Mouse (Mus musculus): ENCODE results near the gene Mfsd4a. TPM values are rescaled to one million over a fixed set of nuclear protein-coding genes. Genes with fewer than 3 reads are reported as not detected.

The Mfsd4a gene
- polyA plus RNA-seq, 1 experiment from 2014 or later = 8.5 TPM

DNA sequence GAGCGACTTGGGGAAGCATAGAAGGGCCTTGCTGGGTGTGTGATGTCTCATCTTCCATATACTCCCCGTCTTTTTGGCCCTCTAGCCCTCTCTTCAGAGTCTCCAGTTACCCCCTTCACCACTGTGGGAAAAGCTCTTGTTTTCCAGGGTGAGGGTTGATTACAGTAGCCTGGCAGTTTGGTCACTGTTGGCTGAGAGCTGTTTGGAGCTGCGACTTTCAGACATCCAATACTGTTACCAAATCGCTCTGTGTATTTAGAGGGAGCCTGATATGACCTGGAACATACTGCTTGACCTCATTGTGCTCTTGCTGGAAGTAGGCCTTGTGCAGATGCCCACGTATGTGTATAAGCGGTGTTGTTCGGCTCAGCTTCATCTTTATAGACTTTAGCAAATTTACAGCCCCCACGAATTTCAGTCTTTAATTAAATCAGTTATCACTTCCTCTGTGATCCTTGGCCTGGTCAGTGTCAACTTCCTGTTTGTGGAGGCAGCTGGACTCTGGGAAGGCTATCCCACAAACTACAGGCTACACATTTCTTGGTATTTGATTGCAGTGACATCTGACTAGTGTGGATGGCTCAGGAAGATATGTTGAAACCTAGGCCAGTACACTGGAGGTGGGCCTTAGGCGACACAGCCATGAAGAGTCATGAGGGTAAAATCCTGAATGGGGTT is 77.6 kb downstream of the Mfsd4a start:
- H3K9ac ChIP-seq (replicated peaks; ENCODE audit: low read depth, low read length) = no peak overlapping the region
- WGBS = 87% methylated on average over 9 of the region's 9 CpGs

DNA sequence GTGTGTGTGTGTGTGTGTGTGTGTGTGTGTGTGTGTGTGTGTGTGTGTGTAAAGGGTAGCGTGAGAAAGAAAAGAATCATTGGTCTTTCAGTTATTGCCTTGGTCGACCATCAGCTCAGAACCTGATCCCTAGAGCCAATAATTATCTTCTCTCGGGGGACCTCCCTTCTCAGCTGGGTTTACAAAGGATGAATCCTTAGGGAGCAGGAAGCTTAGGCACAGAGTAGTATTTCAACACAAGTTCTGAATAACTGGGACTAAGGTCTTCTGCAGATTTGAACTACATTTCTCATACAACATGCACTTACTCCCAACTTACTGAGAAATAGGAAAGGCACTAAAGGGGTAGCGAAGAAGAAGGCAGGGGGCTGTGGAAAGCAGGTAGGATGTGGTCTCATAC is 78.4 kb downstream of the Mfsd4a start:
- WGBS = 65% methylated on average over 4 of the region's 4 CpGs
- no peak overlapping the region for H3K27ac ChIP-seq (ENCODE audit: low read depth, low read length)
- no peak overlapping the region for H3K4me2 ChIP-seq (ENCODE audit: low read depth, low read length)
- no peak overlapping the region for H3K9ac ChIP-seq (replicated peaks; ENCODE audit: low read depth, low read length)
- no peak for ATAC-seq (ENCODE audit: low read depth)
- H3K9me3 ChIP-seq (ENCODE audit: control insufficient read depth, low read length) = no peaks in the 10 kb centered on the region
- H3K36me3 ChIP-seq (ENCODE audit: control insufficient read depth, insufficient read depth, low read length) = no peaks in the 10 kb centered on the region
- no peaks in the 10 kb centered on the region for H3K4me1 ChIP-seq (ENCODE audit: control insufficient read depth, insufficient read depth, low read length)
- no peak overlapping the region for H3K4me3 ChIP-seq (ENCODE audit: low read depth, low read length)
- H3K27me3 ChIP-seq (ENCODE audit: control insufficient read depth, insufficient read depth, low read length) = no peaks in the 10 kb centered on the region

More for the DNA sequence above, 77.6 kb downstream of the Mfsd4a start:
- Histone ChIP-seq H3K4me1 (ENCODE audit: control insufficient read depth, insufficient read depth, low read length) (no peaks in the 10 kb centered on the region), H3K27ac (ENCODE audit: low read depth, low read length) (no peak overlapping the region), H3K4me2 (ENCODE audit: low read depth, low read length) (no peak overlapping the region), H3K4me3 (ENCODE audit: low read depth, low read length) (no peak overlapping the region), H3K36me3 (ENCODE audit: control insufficient read depth, insufficient read depth, low read length) (no peaks in the 10 kb centered on the region), H3K27me3 (ENCODE audit: control insufficient read depth, insufficient read depth, low read length) (no peaks in the 10 kb centered on the region), H3K9me3 (ENCODE audit: control insufficient read depth, low read length) (no peaks in the 10 kb centered on the region)
- ATAC-seq (ENCODE audit: low read depth) = no peak

DNA sequence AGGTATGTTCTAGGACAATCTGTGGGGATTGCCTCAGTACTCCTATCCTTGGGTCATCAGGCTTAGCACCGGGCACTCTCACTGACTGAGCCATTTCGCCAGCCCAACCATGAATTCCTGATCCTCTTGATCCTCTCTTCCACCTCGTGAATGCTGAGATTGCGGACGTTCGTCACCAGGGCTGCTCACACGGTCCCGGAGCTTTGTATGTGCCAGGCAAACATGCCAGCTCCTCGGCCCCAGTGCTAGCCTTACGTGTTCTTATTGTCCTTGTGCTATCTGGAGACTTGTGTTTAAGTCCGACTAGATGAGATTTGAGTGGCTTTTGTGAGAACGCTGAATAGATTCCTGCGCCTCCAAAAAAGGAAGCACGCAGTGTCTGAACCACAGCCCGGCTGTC is 80.4 kb downstream of the Mfsd4a start:
- no peak overlapping the region for H3K4me2 ChIP-seq (ENCODE audit: low read depth, low read length)
- ATAC-seq (ENCODE audit: low read depth) = no peak
- no peaks in the 10 kb centered on the region for H3K4me1 ChIP-seq (ENCODE audit: control insufficient read depth, insufficient read depth, low read length)
- no peak overlapping the region for H3K27ac ChIP-seq (ENCODE audit: low read depth, low read length)
- WGBS = 77% methylated on average over 15 of the region's 15 CpGs
- no peaks in the 10 kb centered on the region for H3K36me3 ChIP-seq (ENCODE audit: control insufficient read depth, insufficient read depth, low read length)
- no peak overlapping the region for H3K9ac ChIP-seq (replicated peaks; ENCODE audit: low read depth, low read length)
- H3K27me3 ChIP-seq (ENCODE audit: control insufficient read depth, insufficient read depth, low read length) = no peaks in the 10 kb centered on the region
- H3K9me3 ChIP-seq (ENCODE audit: control insufficient read depth, low read length) = no peaks in the 10 kb centered on the region
- H3K4me3 ChIP-seq (ENCODE audit: low read depth, low read length) = no peak overlapping the region

DNA sequence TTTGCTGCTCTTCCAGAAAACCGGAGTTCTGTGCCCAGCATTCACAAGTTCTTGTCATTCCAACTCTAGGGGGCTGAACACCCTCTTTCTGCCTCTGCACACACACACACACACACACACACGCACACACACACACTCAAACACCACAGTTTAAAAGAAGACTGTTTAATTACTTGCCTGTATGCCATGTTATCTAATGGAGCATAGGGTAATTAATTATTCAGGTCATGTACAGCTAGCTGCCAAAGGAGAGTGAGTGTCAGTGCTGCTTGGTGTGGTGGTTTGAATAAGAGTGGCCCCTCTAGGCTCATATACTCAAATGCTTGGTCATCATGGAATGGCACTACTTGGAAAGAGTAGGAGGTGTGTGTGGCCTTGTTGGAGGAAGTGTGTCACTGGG is 84.1 kb downstream of the Mfsd4a start:
- H3K4me1 ChIP-seq (ENCODE audit: control insufficient read depth, insufficient read depth, low read length) = no peaks in the 10 kb centered on the region
- no peak overlapping the region for H3K4me3 ChIP-seq (ENCODE audit: low read depth, low read length)
- no peaks in the 10 kb centered on the region for H3K9me3 ChIP-seq (ENCODE audit: control insufficient read depth, low read length)
- no peak overlapping the region for H3K4me2 ChIP-seq (ENCODE audit: low read depth, low read length)
- no peaks in the 10 kb centered on the region for H3K36me3 ChIP-seq (ENCODE audit: control insufficient read depth, insufficient read depth, low read length)
- no peak overlapping the region for H3K27ac ChIP-seq (ENCODE audit: low read depth, low read length)
- no peak for ATAC-seq (ENCODE audit: low read depth)
- no peaks in the 10 kb centered on the region for H3K27me3 ChIP-seq (ENCODE audit: control insufficient read depth, insufficient read depth, low read length)
- H3K9ac ChIP-seq (replicated peaks; ENCODE audit: low read depth, low read length) = no peak overlapping the region
- 74% methylated on average over 2 of the region's 2 CpGs for WGBS

DNA sequence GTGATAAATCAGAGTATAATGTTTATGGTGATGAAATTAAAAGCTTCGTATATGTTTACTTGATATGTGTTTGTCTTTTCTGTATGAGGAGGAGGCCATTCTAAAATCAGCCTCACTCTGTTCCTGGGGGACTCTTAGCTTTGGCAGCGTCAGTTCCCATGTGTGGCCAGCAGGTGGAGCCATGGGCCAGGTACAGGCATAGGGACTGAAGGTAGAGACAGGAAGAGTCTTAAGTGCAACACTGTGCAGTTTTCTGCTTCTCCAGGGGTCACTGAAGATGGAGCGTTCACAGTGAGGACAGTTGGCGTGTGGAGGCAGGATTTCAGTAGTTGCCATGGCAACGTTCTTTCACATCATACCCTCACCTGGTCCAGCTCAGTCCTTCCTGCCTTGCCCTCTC is 85.0 kb downstream of the Mfsd4a start:
- Histone ChIP-seq H3K36me3 (ENCODE audit: control insufficient read depth, insufficient read depth, low read length) (no peaks in the 10 kb centered on the region), H3K4me1 (ENCODE audit: control insufficient read depth, insufficient read depth, low read length) (no peaks in the 10 kb centered on the region), H3K9ac (replicated peaks; ENCODE audit: low read depth, low read length) (no peak overlapping the region), H3K27me3 (ENCODE audit: control insufficient read depth, insufficient read depth, low read length) (no peaks in the 10 kb centered on the region), H3K27ac (ENCODE audit: low read depth, low read length) (no peak overlapping the region), H3K4me2 (ENCODE audit: low read depth, low read length) (no peak overlapping the region), H3K9me3 (ENCODE audit: control insufficient read depth, low read length) (no peaks in the 10 kb centered on the region), H3K4me3 (ENCODE audit: low read depth, low read length) (no peak overlapping the region)
- ATAC-seq (ENCODE audit: low read depth) = peak; percentile 74
- 10% methylated on average over 5 of the region's 5 CpGs for WGBS

DNA sequence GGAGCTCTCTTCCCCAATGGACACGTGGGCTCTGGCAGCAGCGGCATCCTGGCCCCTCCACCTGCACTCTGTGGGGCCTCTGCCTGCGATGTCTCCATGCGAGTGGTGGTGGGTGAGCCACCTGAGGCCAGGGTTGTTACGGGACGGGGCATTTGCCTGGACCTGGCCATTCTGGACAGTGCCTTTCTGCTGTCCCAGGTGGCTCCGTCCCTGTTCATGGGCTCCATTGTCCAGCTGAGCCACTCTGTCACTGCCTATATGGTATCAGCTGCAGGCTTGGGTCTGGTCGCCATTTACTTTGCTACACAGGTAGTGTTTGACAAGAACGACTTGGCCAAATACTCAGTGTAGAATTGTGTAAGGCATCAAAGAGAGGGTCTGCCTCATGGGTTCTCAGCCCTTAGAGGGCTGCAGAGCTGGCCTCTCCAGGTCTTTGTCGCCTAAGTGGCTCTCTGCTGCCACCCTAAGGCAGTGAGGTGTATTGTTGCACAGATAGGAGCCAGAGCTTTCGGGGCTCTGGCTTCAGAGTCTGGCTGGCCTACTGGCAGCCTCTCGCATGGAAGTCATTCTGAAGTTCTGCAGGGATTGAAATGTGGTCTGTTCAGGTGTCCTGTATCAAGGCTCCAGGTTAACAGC is 86.4 kb downstream of the Mfsd4a start:
- Histone ChIP-seq H3K9me3 (ENCODE audit: control insufficient read depth, low read length) (no peaks in the 10 kb centered on the region), H3K4me2 (ENCODE audit: low read depth, low read length) (no peak overlapping the region), H3K9ac (replicated peaks; ENCODE audit: low read depth, low read length) (no peak overlapping the region), H3K4me1 (ENCODE audit: control insufficient read depth, insufficient read depth, low read length) (no peaks in the 10 kb centered on the region), H3K27ac (ENCODE audit: low read depth, low read length) (no peak overlapping the region), H3K4me3 (ENCODE audit: low read depth, low read length) (no peak overlapping the region), H3K36me3 (ENCODE audit: control insufficient read depth, insufficient read depth, low read length) (no peaks in the 10 kb centered on the region), H3K27me3 (ENCODE audit: control insufficient read depth, insufficient read depth, low read length) (no peaks in the 10 kb centered on the region)
- ATAC-seq (ENCODE audit: low read depth) = peak; percentile 73; the same call in 1 of the 2 replicates
- 50% methylated on average over 12 of the region's 12 CpGs for WGBS

DNA sequence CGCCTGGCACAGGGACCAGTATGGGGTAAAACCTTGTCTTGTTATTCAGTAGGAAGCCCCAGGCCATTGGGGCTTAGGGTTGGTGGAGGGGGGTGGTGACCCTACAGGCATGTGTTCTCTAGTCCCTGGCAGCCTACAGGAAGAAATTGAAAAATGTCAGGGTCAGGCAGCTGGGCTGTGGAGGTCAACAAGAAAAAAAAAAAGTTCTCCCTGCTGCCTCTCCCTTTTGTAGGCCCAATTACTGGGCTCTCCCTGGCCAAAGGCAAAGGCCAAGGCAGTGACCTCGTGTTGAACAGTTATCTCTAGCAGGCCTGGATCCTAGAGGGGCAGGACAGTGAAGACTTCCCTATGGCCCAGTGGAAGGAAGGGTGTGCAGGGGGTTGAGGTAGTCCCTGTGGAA is 87.4 kb downstream of the Mfsd4a start:
- no peak for ATAC-seq (ENCODE audit: low read depth)
- WGBS = 33% methylated on average over 2 of the region's 2 CpGs

DNA sequence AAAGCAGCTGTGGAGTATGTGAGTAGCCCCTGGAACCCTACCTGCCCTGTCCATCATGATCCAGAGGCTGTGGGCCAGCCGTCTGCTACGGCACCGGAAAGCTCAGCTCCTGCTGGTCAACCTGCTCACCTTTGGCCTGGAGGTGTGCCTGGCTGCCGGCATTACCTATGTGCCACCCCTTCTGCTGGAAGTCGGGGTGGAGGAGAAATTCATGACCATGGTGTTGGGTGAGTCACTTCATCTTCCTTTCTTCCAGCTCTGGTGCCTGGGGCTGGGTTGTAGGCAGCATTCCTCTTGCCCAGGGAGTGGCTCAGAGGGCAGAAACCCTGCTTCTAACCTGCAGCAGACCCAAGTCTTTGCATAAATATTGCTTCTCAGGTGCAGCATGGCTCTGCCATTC is 91.0 kb downstream of the Mfsd4a start:
- 89% methylated on average over 5 of the region's 5 CpGs for WGBS
- H3K27me3 ChIP-seq (ENCODE audit: control insufficient read depth, insufficient read depth, low read length) = no peaks in the 10 kb centered on the region

More for the DNA sequence above, 87.4 kb downstream of the Mfsd4a start:
- Histone ChIP-seq H3K9me3 (ENCODE audit: control insufficient read depth, low read length) (no peaks in the 10 kb centered on the region), H3K4me1 (ENCODE audit: control insufficient read depth, insufficient read depth, low read length) (no peaks in the 10 kb centered on the region), H3K36me3 (ENCODE audit: control insufficient read depth, insufficient read depth, low read length) (no peaks in the 10 kb centered on the region), H3K4me3 (ENCODE audit: low read depth, low read length) (no peak overlapping the region), H3K27me3 (ENCODE audit: control insufficient read depth, insufficient read depth, low read length) (no peaks in the 10 kb centered on the region), H3K4me2 (ENCODE audit: low read depth, low read length) (no peak overlapping the region), H3K27ac (ENCODE audit: low read depth, low read length) (no peak overlapping the region), H3K9ac (replicated peaks; ENCODE audit: low read depth, low read length) (no peak overlapping the region)

DNA sequence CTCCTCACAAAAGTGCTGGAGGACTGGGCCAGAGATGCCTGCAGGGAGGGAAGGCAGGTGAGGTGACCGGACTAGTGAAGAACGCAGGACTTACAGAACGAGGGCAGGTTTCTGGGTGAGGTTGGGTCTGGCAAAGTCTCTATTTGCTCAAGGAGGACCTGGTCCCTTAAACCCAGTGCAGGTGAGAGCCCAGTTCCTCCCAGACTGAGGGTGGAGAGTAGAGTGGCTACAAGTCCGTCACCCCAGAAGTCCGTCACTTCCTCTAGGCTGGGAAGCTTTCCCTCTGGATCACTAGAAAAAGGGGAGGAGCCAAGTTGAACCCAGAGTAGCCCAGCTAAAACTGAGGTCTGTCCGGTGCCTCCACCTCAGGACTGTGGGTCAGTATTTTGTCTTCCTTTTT is 93.9 kb downstream of the Mfsd4a start:
- Histone ChIP-seq H3K36me3 (ENCODE audit: control insufficient read depth, insufficient read depth, low read length) (no peaks in the 10 kb centered on the region), H3K9ac (replicated peaks; ENCODE audit: low read depth, low read length) (no peak overlapping the region), H3K27ac (ENCODE audit: low read depth, low read length) (no peak overlapping the region), H3K4me2 (ENCODE audit: low read depth, low read length) (no peak overlapping the region), H3K4me3 (ENCODE audit: low read depth, low read length) (no peak overlapping the region), H3K4me1 (ENCODE audit: control insufficient read depth, insufficient read depth, low read length) (no peaks in the 10 kb centered on the region; the same call in 1 of the 2 replicates), H3K9me3 (ENCODE audit: control insufficient read depth, low read length) (no peaks in the 10 kb centered on the region), H3K27me3 (ENCODE audit: control insufficient read depth, insufficient read depth, low read length) (no peaks in the 10 kb centered on the region)
- WGBS = 82% methylated on average over 6 of the region's 6 CpGs
- no peak for ATAC-seq (ENCODE audit: low read depth)

More for the DNA sequence above, 91.0 kb downstream of the Mfsd4a start:
- no peak overlapping the region for H3K9ac ChIP-seq (replicated peaks; ENCODE audit: low read depth, low read length)
- no peak overlapping the region for H3K27ac ChIP-seq (ENCODE audit: low read depth, low read length)
- no peak for ATAC-seq (ENCODE audit: low read depth)
- no peak overlapping the region for H3K4me2 ChIP-seq (ENCODE audit: low read depth, low read length)
- H3K36me3 ChIP-seq (ENCODE audit: control insufficient read depth, insufficient read depth, low read length) = no peaks in the 10 kb centered on the region
- no peaks in the 10 kb centered on the region for H3K9me3 ChIP-seq (ENCODE audit: control insufficient read depth, low read length)
- no peak overlapping the region for H3K4me3 ChIP-seq (ENCODE audit: low read depth, low read length)
- H3K4me1 ChIP-seq (ENCODE audit: control insufficient read depth, insufficient read depth, low read length) = no peaks in the 10 kb centered on the region; the same call in 1 of the 2 replicates

Data from neural tube, embryonic 14.5 days (tissue).